Mouse (Mus musculus): ENCODE measurements around the gene N4bp2l1.

DNA sequence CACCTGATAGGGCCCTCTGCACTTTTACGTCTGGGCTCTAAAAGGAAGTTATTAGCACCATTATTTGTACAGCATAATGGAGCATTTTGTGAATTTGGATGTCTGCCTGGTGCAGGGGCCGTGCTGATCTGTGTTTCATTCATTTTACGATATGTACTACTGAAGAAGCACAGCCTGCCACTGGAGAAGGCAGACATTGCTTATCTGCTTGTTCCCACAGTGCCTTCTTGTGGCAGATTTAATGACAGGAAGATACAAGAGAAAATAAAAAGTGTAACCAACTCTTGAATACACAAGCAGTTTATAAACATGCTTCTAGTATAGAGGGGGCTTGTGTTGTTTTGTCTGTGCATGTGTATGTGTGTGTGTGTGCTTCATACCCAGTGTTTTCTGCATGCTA is 45.4 kb downstream of the N4bp2l1 start:
- TF ChIP-seq CTCF (IDR thresholded peaks at IDR 0.05; ENCODE audit: low read depth, low read length) = no peak
- no peak for TF ChIP-seq POLR2A (IDR thresholded peaks at IDR 0.05; ENCODE audit: extremely low read depth, insufficient read depth, low read length)
